Mouse (Mus musculus): ENCODE results near the gene Slc35g3. TPM values are rescaled to one million over a fixed set of nuclear protein-coding genes. Genes with fewer than 3 reads are reported as not detected.

Slc35g3 gene
- polyA plus RNA-seq, 1 experiment from 2014 or later, result 0.33 TPM

DNA sequence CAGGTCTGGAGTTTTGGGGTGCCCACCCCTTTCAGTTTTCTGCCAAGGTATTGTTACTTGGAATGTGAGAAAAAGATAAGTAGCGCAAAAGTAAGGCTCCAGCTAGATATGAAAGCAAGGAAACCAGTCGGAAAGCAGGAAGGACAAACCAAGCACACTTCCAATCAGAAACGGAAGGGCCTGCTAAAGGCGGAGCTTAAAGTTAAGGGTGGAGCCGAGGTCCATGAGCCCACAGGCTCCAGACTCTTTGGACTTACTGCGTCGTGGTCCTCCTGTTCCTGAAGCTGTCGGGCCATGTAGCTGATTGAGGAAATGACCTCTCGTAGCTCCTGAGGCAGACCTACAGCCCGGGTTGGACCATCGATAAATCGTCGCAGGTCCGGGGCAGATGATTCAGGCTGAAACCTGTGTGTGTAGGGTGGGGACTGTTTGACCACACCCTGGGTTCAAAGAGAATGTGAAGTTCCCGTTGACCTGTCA is 23.1 kb upstream of the Slc35g3 start:
- H3K4me2 ChIP-seq, result peak overlapping the region; percentile 53
- H3K27me3 ChIP-seq (replicated peaks), result 0 out of 2 replicates have a peak, but pooled peaks cover 3% of the 10 kb centered on the region
- H3K9ac ChIP-seq, result no peak overlapping the region
- H3K27ac ChIP-seq (ENCODE audit: poor library complexity, severe bottlenecking), result no peak overlapping the region
- WGBS, result 18% methylated on average over 15 of the region's 15 CpGs
- no peaks in the 10 kb centered on the region for H3K9me3 ChIP-seq (replicated peaks)
- H3K36me3 ChIP-seq, result no peaks in the 10 kb centered on the region
- H3K4me1 ChIP-seq (replicated peaks), result peaks cover 5% of the 10 kb centered on the region; the same call in 1 of the 2 replicates
- peak overlapping the region; percentile 15 for H3K4me3 ChIP-seq
- peak; percentile 66; the same call in 1 of the 2 replicates for ATAC-seq (ENCODE audit: insufficient number of reproducible peaks, low FRiP score)

DNA sequence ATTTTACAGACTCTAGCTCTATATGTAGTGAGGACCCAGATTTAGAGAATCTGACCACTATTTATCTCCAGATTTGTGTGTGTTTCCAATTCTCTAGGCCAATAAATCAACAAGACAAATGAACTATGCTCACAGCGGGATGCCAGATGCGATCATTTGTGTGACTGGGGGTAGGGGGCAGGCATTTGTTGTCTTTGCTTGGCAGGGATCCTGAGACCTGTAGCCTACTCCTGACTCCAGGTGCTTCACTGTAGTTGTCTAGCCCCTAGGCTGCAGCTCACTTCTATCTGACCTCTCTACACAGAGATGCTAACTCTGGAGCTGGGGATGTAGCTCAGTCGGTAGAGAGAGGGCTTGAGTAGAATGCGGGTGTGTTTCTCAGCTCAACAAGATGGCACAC is 20.1 kb upstream of the Slc35g3 start:
- Histone ChIP-seq H3K27ac (ENCODE audit: poor library complexity, severe bottlenecking) (no peak overlapping the region), H3K9ac (no peak overlapping the region), H3K9me3 (replicated peaks) (no peaks in the 10 kb centered on the region), H3K36me3 (peaks cover 18% of the 10 kb centered on the region), H3K4me3 (no peak overlapping the region), H3K27me3 (replicated peaks) (0 out of 2 replicates have a peak, but pooled peaks cover 10% of the 10 kb centered on the region), H3K4me1 (replicated peaks) (peaks cover 13% of the 10 kb centered on the region), H3K4me2 (no peak overlapping the region)
- WGBS, result 31% methylated on average over 4 of the region's 4 CpGs
- ATAC-seq (ENCODE audit: insufficient number of reproducible peaks, low FRiP score), result no peak

- 36% methylated on average over 7 of the region's 7 CpGs for WGBS
- Histone ChIP-seq H3K27me3 (replicated peaks) (peaks cover 21% of the 10 kb centered on the region), H3K4me1 (replicated peaks) (peaks cover 21% of the 10 kb centered on the region), H3K36me3 (peaks cover 34% of the 10 kb centered on the region), H3K9me3 (replicated peaks) (no peaks in the 10 kb centered on the region), H3K27ac (ENCODE audit: poor library complexity, severe bottlenecking) (no peak overlapping the region), H3K9ac (no peak overlapping the region), H3K4me3 (no peak overlapping the region), H3K4me2 (peak overlapping the region; percentile 4; the same call in 1 of the 2 replicates)
- no peak; the same call in 1 of the 2 replicates for ATAC-seq (ENCODE audit: insufficient number of reproducible peaks, low FRiP score)
These were observed 17.2 kb upstream of the Slc35g3 start for GRCm38 (mm10) chr11:69778985-69779384.

DNA sequence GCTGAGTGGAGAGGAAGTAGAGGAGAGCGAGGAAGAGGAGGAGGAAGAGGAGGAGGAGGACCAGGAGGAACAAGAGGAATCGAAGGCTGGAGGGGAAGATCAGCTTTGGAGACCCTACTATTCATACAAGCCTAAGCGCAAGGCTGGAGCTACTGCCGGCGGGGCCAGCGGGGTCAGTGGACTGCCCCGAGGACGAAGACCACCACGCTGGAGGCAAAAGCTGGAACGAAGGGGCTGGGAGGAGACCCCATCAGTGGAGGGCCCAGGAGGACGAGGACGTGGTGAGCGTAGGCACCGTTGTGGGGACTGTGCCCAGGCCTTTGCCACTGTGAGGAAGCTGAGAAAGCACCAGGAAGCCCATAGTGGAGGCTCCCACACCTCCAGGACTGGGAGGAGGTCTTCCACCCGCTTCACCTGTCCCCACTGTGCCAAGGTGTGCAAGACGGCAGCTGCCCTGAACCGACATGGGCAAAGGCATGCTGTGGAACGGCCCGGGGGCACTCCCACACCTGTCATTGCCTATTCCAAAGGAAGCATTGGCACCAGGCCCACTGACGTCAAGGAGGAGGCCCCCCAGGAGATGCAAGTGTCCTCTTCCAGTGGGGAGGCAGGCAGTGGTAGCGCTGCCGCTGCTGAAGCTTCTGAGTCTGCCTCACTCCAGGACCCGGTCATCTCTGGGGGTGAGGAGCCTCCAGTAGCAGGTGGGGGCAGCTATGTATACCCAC is 16.7 kb upstream of the Slc35g3 start:
- ATAC-seq (ENCODE audit: insufficient number of reproducible peaks, low FRiP score), result no peak; the same call in 1 of the 2 replicates
- Histone ChIP-seq H3K4me3 (no peak overlapping the region), H3K27ac (ENCODE audit: poor library complexity, severe bottlenecking) (no peak overlapping the region), H3K9me3 (replicated peaks) (no peaks in the 10 kb centered on the region), H3K4me1 (replicated peaks) (peaks cover 21% of the 10 kb centered on the region), H3K4me2 (no peak overlapping the region), H3K36me3 (peaks cover 34% of the 10 kb centered on the region), H3K9ac (no peak overlapping the region), H3K27me3 (replicated peaks) (peaks cover 21% of the 10 kb centered on the region)
- 66% methylated on average over 23 of the region's 23 CpGs for WGBS

DNA sequence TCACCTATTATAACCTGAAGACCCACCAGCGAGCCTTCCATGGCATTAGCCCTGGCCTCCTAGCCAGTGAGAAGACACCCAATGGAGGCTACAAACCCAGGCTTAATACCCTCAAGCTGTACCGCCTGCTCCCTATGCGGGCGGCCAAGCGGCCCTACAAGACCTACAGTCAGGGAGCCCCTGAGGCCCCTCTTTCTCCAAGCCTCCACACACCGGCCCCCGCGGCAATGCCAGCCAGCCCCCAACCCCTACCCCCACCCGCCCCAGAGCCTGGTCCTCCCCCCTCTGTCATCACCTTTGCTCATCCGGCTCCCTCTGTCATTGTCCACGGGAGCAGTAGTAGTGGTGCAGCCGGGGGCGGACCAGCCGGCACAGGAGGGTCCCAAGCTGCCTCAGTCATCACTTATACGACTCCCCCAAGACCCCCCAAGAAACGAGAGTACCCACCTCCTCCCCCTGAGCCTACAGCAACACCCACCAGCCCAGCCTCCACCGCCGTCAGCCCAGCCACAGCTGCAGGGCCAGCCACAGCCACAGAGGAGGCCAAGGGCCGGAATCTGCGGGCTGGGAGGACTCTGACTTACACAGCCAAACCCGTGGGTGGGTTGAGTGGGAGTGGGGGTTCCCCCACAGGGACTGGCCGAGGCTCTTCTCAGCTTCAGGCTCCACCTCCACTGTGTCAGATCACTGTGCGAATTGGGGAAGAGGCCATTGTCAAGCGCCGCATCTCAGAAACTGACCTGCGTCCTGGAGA is 15.9 kb upstream of the Slc35g3 start:
- peaks cover 21% of the 10 kb centered on the region for H3K27me3 ChIP-seq (replicated peaks)
- WGBS, result 53% methylated on average over 26 of the region's 26 CpGs
- H3K9me3 ChIP-seq (replicated peaks), result no peaks in the 10 kb centered on the region
- H3K4me2 ChIP-seq, result no peak overlapping the region
- no peak overlapping the region for H3K27ac ChIP-seq (ENCODE audit: poor library complexity, severe bottlenecking)
- no peak; the same call in 1 of the 2 replicates for ATAC-seq (ENCODE audit: insufficient number of reproducible peaks, low FRiP score)
- H3K4me3 ChIP-seq, result no peak overlapping the region
- peaks cover 34% of the 10 kb centered on the region for H3K36me3 ChIP-seq
- H3K9ac ChIP-seq, result no peak overlapping the region
- peaks cover 21% of the 10 kb centered on the region for H3K4me1 ChIP-seq (replicated peaks)

DNA sequence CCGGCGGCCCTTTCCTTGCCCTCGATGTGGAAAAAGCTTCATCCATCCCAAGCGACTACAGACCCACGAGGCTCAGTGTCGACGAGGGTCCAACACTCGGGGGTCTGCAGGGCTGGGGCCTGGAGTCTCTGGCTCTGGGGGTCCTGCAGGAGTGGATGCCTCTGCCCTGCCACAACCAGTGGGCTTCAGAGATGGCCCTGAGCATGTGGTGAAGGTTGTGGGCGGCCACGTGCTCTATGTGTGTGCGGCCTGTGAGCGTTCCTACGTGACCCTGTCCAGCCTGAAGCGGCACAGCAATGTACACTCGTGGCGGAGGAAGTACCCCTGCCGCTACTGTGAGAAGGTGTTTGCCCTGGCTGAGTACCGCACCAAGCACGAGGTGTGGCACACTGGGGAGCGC is 14.7 kb upstream of the Slc35g3 start:
- no peak overlapping the region for H3K4me2 ChIP-seq
- H3K4me3 ChIP-seq, result no peak overlapping the region
- no peak; the same call in 1 of the 2 replicates for ATAC-seq (ENCODE audit: insufficient number of reproducible peaks, low FRiP score)
- WGBS, result 78% methylated on average over 20 of the region's 20 CpGs
- H3K27ac ChIP-seq (ENCODE audit: poor library complexity, severe bottlenecking), result no peak overlapping the region
- H3K27me3 ChIP-seq (replicated peaks), result peaks cover 21% of the 10 kb centered on the region
- peaks cover 21% of the 10 kb centered on the region for H3K4me1 ChIP-seq (replicated peaks)
- no peak overlapping the region for H3K9ac ChIP-seq
- peaks cover 38% of the 10 kb centered on the region for H3K36me3 ChIP-seq
- no peaks in the 10 kb centered on the region for H3K9me3 ChIP-seq (replicated peaks)

- 65% methylated on average over 10 of the region's 10 CpGs for whole genome bisulfite sequencing
- no peak overlapping the region for H3K9ac ChIP-seq
- ATAC-seq (ENCODE audit: insufficient number of reproducible peaks, low FRiP score), result no peak
These were observed 13.9 kb upstream of the Slc35g3 start for GRCm38 (mm10) chr11:69775716-69776115.

DNA sequence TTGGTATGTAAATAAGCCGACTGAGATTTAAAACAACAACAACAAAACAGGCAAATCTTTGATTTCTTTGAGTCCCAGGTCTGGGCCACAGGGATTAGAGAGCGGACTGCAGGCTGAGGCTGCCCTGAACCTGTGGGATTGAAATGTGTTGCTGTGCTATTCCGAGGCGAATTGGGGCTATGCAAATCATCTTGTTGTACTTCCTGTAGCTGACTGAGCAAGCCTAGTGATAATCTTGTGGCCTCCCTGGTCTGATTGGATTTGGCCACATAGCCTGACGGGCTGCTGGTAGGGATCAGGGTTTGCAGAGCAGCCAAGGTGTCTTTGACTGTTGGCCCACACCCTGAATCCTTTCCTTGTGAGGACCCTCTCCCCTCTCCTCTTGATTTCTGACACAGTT is 13.2 kb upstream of the Slc35g3 start:
- no peak overlapping the region for H3K4me3 ChIP-seq
- 49% methylated on average over 5 of the region's 5 CpGs for WGBS
- no peaks in the 10 kb centered on the region for H3K9me3 ChIP-seq (replicated peaks)
- H3K4me2 ChIP-seq, result no peak overlapping the region
- ATAC-seq (ENCODE audit: insufficient number of reproducible peaks, low FRiP score), result no peak
- 0 out of 2 replicates have a peak overlapping the region, but pooled peaks have one; percentile 1 for H3K9ac ChIP-seq
- H3K27me3 ChIP-seq (replicated peaks), result peaks cover 18% of the 10 kb centered on the region
- H3K27ac ChIP-seq (ENCODE audit: poor library complexity, severe bottlenecking), result no peak overlapping the region
- H3K4me1 ChIP-seq (replicated peaks), result peaks cover 21% of the 10 kb centered on the region
- peaks cover 40% of the 10 kb centered on the region for H3K36me3 ChIP-seq

More at GRCm38 (mm10) chr11:69775716-69776115, 13.9 kb upstream of the Slc35g3 start:
- H3K36me3 ChIP-seq, result peaks cover 40% of the 10 kb centered on the region
- peaks cover 21% of the 10 kb centered on the region for H3K27me3 ChIP-seq (replicated peaks)
- H3K4me3 ChIP-seq, result no peak overlapping the region
- no peak overlapping the region for H3K27ac ChIP-seq (ENCODE audit: poor library complexity, severe bottlenecking)
- no peak overlapping the region for H3K4me2 ChIP-seq
- H3K9me3 ChIP-seq (replicated peaks), result no peaks in the 10 kb centered on the region
- H3K4me1 ChIP-seq (replicated peaks), result peaks cover 21% of the 10 kb centered on the region

GRCm38 (mm10) chr11:69767625-69767909 is 5.8 kb upstream of the Slc35g3 start:
- Histone ChIP-seq H3K4me3 (peak overlapping the region; percentile 80), H3K9ac (peak overlapping the region; percentile 96; the same call in 1 of the 2 replicates), H3K4me1 (replicated peaks) (peaks cover 36% of the 10 kb centered on the region), H3K27me3 (replicated peaks) (no peaks in the 10 kb centered on the region), H3K36me3 (peaks cover 6% of the 10 kb centered on the region; the same call in 1 of the 2 replicates), H3K4me2 (peak overlapping the region; percentile 75), H3K9me3 (replicated peaks) (no peaks in the 10 kb centered on the region), H3K27ac (ENCODE audit: poor library complexity, severe bottlenecking) (0 out of 2 replicates have a peak overlapping the region, but pooled peaks have one; percentile 93)
- 50% methylated on average over 4 of the region's 4 CpGs for WGBS
- ATAC-seq (ENCODE audit: insufficient number of reproducible peaks, low FRiP score), result 0 out of 2 replicates have a peak, but pooled peaks have one; percentile 37

DNA sequence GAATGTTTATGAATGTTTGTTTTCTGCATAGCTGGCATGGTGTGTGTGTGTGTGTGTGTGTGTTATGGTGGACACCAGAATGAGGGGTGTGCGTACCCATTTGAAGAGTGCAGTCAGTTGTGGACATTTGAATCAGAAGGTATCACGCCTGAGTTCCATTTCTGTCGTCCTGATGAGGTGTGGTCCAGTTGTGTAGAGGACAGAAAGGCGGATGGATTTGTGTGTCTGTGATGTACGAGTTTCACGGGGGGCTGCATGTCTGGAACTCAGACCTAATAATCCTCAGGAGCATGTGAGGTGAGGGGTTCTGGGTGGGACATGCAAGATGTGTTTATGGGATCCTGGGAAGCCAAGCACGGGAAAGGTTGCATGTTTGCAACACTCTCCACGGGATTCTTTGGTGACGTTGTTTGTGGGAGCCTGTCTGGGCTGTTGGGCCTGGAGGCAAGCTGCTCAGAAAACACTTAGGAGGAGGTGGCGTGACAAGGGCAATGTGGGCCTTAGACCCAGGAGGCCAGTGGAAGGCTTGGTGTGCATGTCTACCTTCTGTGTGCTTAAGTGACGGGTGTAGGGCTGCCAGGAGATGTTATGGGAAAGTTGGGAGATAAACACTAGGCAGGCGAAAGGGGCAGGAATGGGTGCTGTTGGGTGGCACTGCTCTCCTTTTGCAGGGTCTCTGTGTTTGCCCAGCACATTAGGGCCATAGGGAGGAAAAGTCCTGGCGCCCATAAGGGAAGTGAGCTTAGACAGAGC is 5.3 kb upstream of the Slc35g3 start:
- Histone ChIP-seq H3K4me2 (peak overlapping the region; percentile 75), H3K4me3 (peak overlapping the region; percentile 80), H3K4me1 (replicated peaks) (peaks cover 36% of the 10 kb centered on the region), H3K36me3 (peaks cover 6% of the 10 kb centered on the region; the same call in 1 of the 2 replicates), H3K27ac (ENCODE audit: poor library complexity, severe bottlenecking) (peak overlapping the region; percentile 93), H3K9ac (peak overlapping the region; percentile 96), H3K27me3 (replicated peaks) (no peaks in the 10 kb centered on the region), H3K9me3 (replicated peaks) (no peaks in the 10 kb centered on the region)
- 46% methylated on average over 13 of the region's 13 CpGs for WGBS
- no peak for ATAC-seq (ENCODE audit: insufficient number of reproducible peaks, low FRiP score)

Measured in heart, embryonic 12.5 days (tissue).